Mouse (Mus musculus) liver, adult 10 weeks (tissue): ENCODE results near the gene Cyp4f40. TPM values are rescaled to one million over a fixed set of nuclear protein-coding genes. Genes with fewer than 3 reads are reported as not detected.

Experiments
- polyA plus RNA-seq: library from polyadenylated mRNA; stranded (reverse); fragments of 350-450 nt; fragmentation: Illumina TruSeq; extraction: RNeasy Lipid Tissue Mini Kit (QIAGEN cat#74804); gene quantifications from one replicate; pipeline ENCODE4 v1.2.3, GENCODE M21; 2014; ENCODE audit warnings: low read depth, low replicate concordance

Gene Cyp4f40
- polyA plus RNA-seq, result not detected

GRCm38 (mm10) chr17:32658712-32659111 is at the start of gene Cyp4f40:
TSS of gene Cyp4f40 (plus strand) at chr17:32658900.

GRCm38 (mm10) chr17:32621018-32621417 is 37.7 kb upstream of the Cyp4f40 start, which contains the start of gene Cyp4f37:
TSS of gene Cyp4f37 (plus strand) at chr17:32621309.

GRCm38 (mm10) chr17:32685048-32685750 is 26.5 kb downstream of the Cyp4f40 start, which contains the start of gene Cyp4f15:
TSS of gene Cyp4f15 (plus strand) at chr17:32685627.

Other genes with a start within 250 kb of the Cyp4f40 start
- gene Pglyrp2, start 234.7 kb upstream of the Cyp4f40 start, polyA plus RNA-seq, result 21.3 TPM
- gene Cyp4f39, start 206.2 kb upstream of the Cyp4f40 start, polyA plus RNA-seq, result not detected
- gene Cyp4f17, start 152.8 kb upstream of the Cyp4f40 start, polyA plus RNA-seq, result 3.8 TPM
- gene Cyp4f16, start 122.3 kb upstream of the Cyp4f40 start, polyA plus RNA-seq, result 2.3 TPM
- gene Cyp4f37, start 37.6 kb upstream of the Cyp4f40 start, polyA plus RNA-seq, result not detected
- 50.1 TPM for gene Cyp4f15, start 26.7 kb downstream of the Cyp4f40 start, polyA plus RNA-seq
- gene Zfp871, start 129.4 kb downstream of the Cyp4f40 start, polyA plus RNA-seq, result 35.7 TPM
- not detected for gene Zfp811, start 151.0 kb downstream of the Cyp4f40 start, polyA plus RNA-seq
- gene Zfp799, start 171.4 kb downstream of the Cyp4f40 start, polyA plus RNA-seq, result 4.9 TPM
- gene Zfp870, start 232.7 kb downstream of the Cyp4f40 start, polyA plus RNA-seq, result 4.7 TPM